In genomic region chr1:136394506-136394905, GRCm38 (mm10) we compare ENCODE assay signal across 8 mouse cellular contexts. TPM values are rescaled to one million over a fixed set of nuclear protein-coding genes. Genes with fewer than 3 reads are reported as not detected.
DNase-seq lines count a peak whose midpoint lies in the region; ATAC-seq lines count a peak whose summit lies in the region.

No protein-coding gene starts in this region.

- intact Hi-C loops in gastrocnemius, postnatal 14 days (cut with DNase I; ENCODE audit: low total_unique reads) = no loop called here

- H3K36me3 ChIP-seq in hindbrain, embryonic 16.5 days (ENCODE audit: control insufficient read depth, insufficient read depth, low read length) = no peaks in the 10 kb centered on the region

- H3K4me2 ChIP-seq in hindbrain, embryonic 16.5 days (ENCODE audit: low read length) = peak overlapping the region; percentile 0; the same call in 1 of the 2 replicates

- peak; percentile 52; the same call in 1 of the 2 replicates for ATAC-seq in hindbrain, embryonic 16.5 days

- no peaks in the 10 kb centered on the region for H3K9me3 ChIP-seq in hindbrain, embryonic 16.5 days (ENCODE audit: control insufficient read depth, low read length)

- no peak overlapping the region for H3K27ac ChIP-seq in hindbrain, embryonic 16.5 days (ENCODE audit: low read depth, low read length)

- peak; percentile 18 to 28 for DNase-seq in adrenal gland, postnatal 36 days
- no peak for DNase-seq in adrenal gland, postnatal 4 days (ENCODE audit: low spot score in 2 of 2)
- peak; percentile 7 for DNase-seq in c-Kit-positive CD71-negative TER-119-negative erythroid progenitor cells, embryonic 14.5 days (ENCODE audit: low read depth)
- DNase-seq in gastrocnemius, postnatal 14 days = peak; percentile 64
- DNase-seq in lung, postnatal 4 days = peak; percentile 37 to 56
- DNase-seq in thymus, postnatal 36 days = peak; percentile 19 to 34
- DNase-seq in spleen, adult 12 weeks (ENCODE audit: low spot score) = no peak

- H3K4me3 ChIP-seq in hindbrain, embryonic 16.5 days (ENCODE audit: low read length) = no peak overlapping the region

- WGBS in hindbrain, embryonic 16.5 days = 37% methylated on average over 10 of the region's 10 CpGs

- H3K9ac ChIP-seq in hindbrain, embryonic 16.5 days (ENCODE audit: low read depth, low read length) = no peak overlapping the region

- H3K27me3 ChIP-seq in hindbrain, embryonic 16.5 days (replicated peaks; ENCODE audit: control insufficient read depth, insufficient read depth, low read length) = no peaks in the 10 kb centered on the region

- no peaks in the 10 kb centered on the region for H3K4me1 ChIP-seq in hindbrain, embryonic 16.5 days (ENCODE audit: control insufficient read depth, insufficient read depth, low read depth, low read length)

RNA-seq across cellular contexts. Expression of gene Ddx59, which starts 20.6 kb away (rescaled TPM):
- total RNA-seq in adrenal gland, postnatal 36 days (2021) = 10 to 100 TPM; 10.5 to 14.8 TPM
- 10 to 100 TPM; 16.0 to 16.7 TPM for total RNA-seq in adrenal gland, postnatal 4 days (2021)
- total RNA-seq in gastrocnemius, postnatal 14 days (2021) = 10 to 100 TPM; 11.5 to 13.3 TPM
- polyA plus RNA-seq in hindbrain, embryonic 16.5 days (2015; fragmentation: Nextera tagmentation; extraction: Ambion mirVana) = 17.2 TPM in 2 replicates

RNA-seq across cellular contexts. Expression of gene Camsap2, which starts 48.6 kb away (rescaled TPM):
- total RNA-seq in adrenal gland, postnatal 36 days (2021) = 10 to 100 TPM; 39.0 to 46.4 TPM
- total RNA-seq in adrenal gland, postnatal 4 days (2021) = 10 to 100 TPM; 49.6 to 52.4 TPM
- 10 to 100 TPM; 14.7 to 15.8 TPM for total RNA-seq in gastrocnemius, postnatal 14 days (2021)
- 23.6 and 25.8 TPM in 2 replicates for polyA plus RNA-seq in hindbrain, embryonic 16.5 days (2015; fragmentation: Nextera tagmentation; extraction: Ambion mirVana)

Comparison
In these comparisons a context has a peak if more than half of its experiments do, and no peak if none do; other contexts are left out.
1. DNase-seq: peak in adrenal gland, postnatal 36 days (2 of 2), c-Kit-positive CD71-negative TER-119-negative erythroid progenitor cells, embryonic 14.5 days (single experiment), gastrocnemius, postnatal 14 days (single experiment), lung, postnatal 4 days (2 of 2) and thymus, postnatal 36 days (2 of 2); none in adrenal gland, postnatal 4 days (0 of 2) and spleen, adult 12 weeks (single experiment).